Mouse (Mus musculus) lung, embryonic 14.5 days (tissue): ENCODE data around the gene Ulk1. TPM values are rescaled to one million over a fixed set of nuclear protein-coding genes. Genes with fewer than 3 reads are reported as not detected.
A peak's percentile ranks its signal among the peaks of the same experiment; 100 is the strongest.
"Not testable (repeated sequence)": the region's sequence is repeated elsewhere in the genome, so short reads cannot be mapped to it uniquely, and the experiment has no call there.

Experiments
- ATAC-seq: fragments of 200-750 bp; cut with Nextera tagmentation; 2 replicates; pipeline ENCODE4 v1.8.0; 2017; ENCODE audit warnings: mild to moderate bottlenecking, moderate TSS enrichment, moderate library complexity; ENCODE audit not compliant: insufficient read depth
- DNase-seq: peaks from one replicate; pipeline ENCODE4 v3.0.0-alpha.2; 2015
- H3K27ac ChIP-seq: fragments of 300-500 bp; sonication (generic); 2 replicates; pipeline ENCODE4 v1.5.1; 2014; ENCODE audit warnings: low read depth, mild to moderate bottlenecking, moderate library complexity
- H3K27me3 ChIP-seq: fragments of 300-500 bp; sonication (generic); 2 replicates; pipeline ENCODE4 v1.6.1; 2014; ENCODE audit warnings: low read length, control low read depth; ENCODE audit not compliant: insufficient read depth
- H3K36me3 ChIP-seq: fragments of 300-500 bp; sonication (generic); 2 replicates; pipeline ENCODE4 v1.6.1; 2014; ENCODE audit warnings: control low read depth; ENCODE audit not compliant: insufficient read depth
- H3K4me1 ChIP-seq: fragments of 300-500 bp; sonication (generic); 2 replicates; pipeline ENCODE4 v1.6.1; 2014; ENCODE audit warnings: antibody characterized with exemption, control low read depth; ENCODE audit not compliant: insufficient read depth
- H3K4me2 ChIP-seq: fragments of 300-500 bp; sonication (generic); 2 replicates; pipeline ENCODE4 v1.6.1; 2014; ENCODE audit warnings: mild to moderate bottlenecking
- H3K4me3 ChIP-seq: fragments of 300-500 bp; sonication (generic); 2 replicates; pipeline ENCODE4 v1.5.1; 2014; ENCODE audit warnings: low read depth, low read length
- H3K9ac ChIP-seq: fragments of 300-500 bp; sonication (generic); 2 replicates; pipeline ENCODE4 v1.6.1; 2014
- H3K9me3 ChIP-seq: fragments of 300-500 bp; sonication (generic); 2 replicates; pipeline ENCODE4 v1.6.1; 2016; ENCODE audit warnings: low read depth, low read length, control low read depth
- CTCF ChIP-seq: IDR thresholded peaks from 2 replicates; pipeline ENCODE4 v1.5.1; 2016; ENCODE audit warnings: antibody characterized with exemption, low read depth
- WGBS: fragments of 180-500 bp; shearing (Covaris S2); extraction: QIAGEN DNeasy Blood & Tissue Kit; methylation state at CpG from one replicate; pipeline ENCODE4 v1.1.7; 2014; 5-methylcytosine and 5-hydroxymethylcytosine counted together
- polyA plus RNA-seq: library from polyadenylated mRNA; unstranded; fragments of >200 nt; fragmentation: Nextera tagmentation; extraction: Ambion mirVana; gene quantifications from 2 replicates; pipeline ENCODE4 v1.2.1, GENCODE M21; 2014

Gene Ulk1
- polyA plus RNA-seq, 1 experiment from 2014 or later: 39.2 TPM

DNA sequence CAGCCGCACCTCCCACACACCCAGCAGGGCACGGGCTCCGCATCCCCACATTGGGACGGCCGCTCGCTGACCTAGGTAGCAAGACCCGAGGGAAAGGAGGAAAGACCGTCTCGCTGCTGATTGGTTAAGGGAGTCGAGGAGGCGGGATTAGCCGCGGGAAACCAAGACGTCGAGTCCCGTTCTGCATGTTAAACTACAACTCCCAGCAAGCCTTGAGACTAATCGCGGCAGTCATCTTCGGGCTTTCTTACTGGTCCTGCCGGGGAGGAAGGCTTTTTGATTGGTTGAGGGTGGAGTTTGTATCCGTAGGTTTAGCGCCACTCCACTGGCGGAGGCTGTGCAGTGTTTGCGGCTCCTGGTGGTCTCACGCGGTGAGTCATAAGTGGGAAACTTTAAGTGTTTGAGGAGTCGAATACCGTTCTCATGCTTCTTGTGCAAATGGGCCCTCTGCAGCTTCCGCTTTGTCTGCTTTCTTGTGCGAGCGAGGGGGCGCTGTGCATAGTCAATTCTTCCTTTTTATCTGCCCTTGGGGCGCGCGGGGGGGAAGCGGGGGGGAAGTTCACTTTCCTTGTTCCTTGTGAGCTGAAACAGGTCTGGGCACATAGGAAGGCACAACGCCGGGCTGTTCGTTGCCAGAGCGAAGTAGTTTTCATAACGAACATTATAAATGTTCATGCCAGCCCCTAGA, 29.9 kb upstream of the Ulk1 start, which contains the start of the genes Hscb and Chek2:
Hscb (minus strand) TSS at position 100 of the 688 bp plus-strand sequence.
Chek2 (plus strand) TSS at position 302 of the 688 bp plus-strand sequence.
- TF ChIP-seq CTCF: peak; percentile 62
- H3K27ac ChIP-seq: peak within 1 kb of the TSS; percentile 86

GRCm38 (mm10) chr5:110839038-110839677, 29.3 kb upstream of the Ulk1 start:
- WGBS: 4% methylated on average over 28 of the region's 28 CpGs

More for the DNA sequence above, 29.9 kb upstream of the Ulk1 start, which contains the start of the genes Hscb and Chek2:
- peak within 1 kb of the TSS; percentile 73 for H3K4me3 ChIP-seq
- peak within 1 kb of the TSS; percentile 83 for H3K4me2 ChIP-seq
- DNase-seq: peak; percentile 99
- H3K4me1 ChIP-seq: no peaks in the 10 kb centered on the region
- H3K9me3 ChIP-seq: no peaks in the 10 kb centered on the region
- peak within 1 kb of the TSS; percentile 75 for H3K9ac ChIP-seq
- H3K36me3 ChIP-seq: peaks cover 15% of the 10 kb centered on the region
- WGBS: under 1% methylated on average over 41 of the region's 41 CpGs
- peak; percentile 99 for ATAC-seq
- no peaks in the 10 kb centered on the region for H3K27me3 ChIP-seq

GRCm38 (mm10) chr5:110838016-110838415, 28.1 kb upstream of the Ulk1 start:
- not testable (repeated sequence) for H3K27me3 ChIP-seq, H3K9me3 ChIP-seq, H3K4me3 ChIP-seq, H3K27ac ChIP-seq, H3K4me1 ChIP-seq, H3K9ac ChIP-seq, H3K36me3 ChIP-seq, DNase-seq, ATAC-seq, H3K4me2 ChIP-seq
- 88% methylated on average over 5 of the region's 5 CpGs for WGBS

More at GRCm38 (mm10) chr5:110839038-110839677, 29.3 kb upstream of the Ulk1 start:
- TF ChIP-seq CTCF: no peak
- Histone ChIP-seq H3K36me3 (0 out of 2 replicates have a peak, but pooled peaks cover 11% of the 10 kb centered on the region), H3K4me1 (no peaks in the 10 kb centered on the region), H3K9me3 (no peaks in the 10 kb centered on the region), H3K27ac (peak overlapping the region; percentile 81), H3K9ac (peak overlapping the region; percentile 75), H3K4me2 (peak overlapping the region; percentile 83), H3K27me3 (no peaks in the 10 kb centered on the region), H3K4me3 (peak overlapping the region; percentile 73)
- DNase-seq: peak; percentile 2
- ATAC-seq: peak; percentile 67

GRCm38 (mm10) chr5:110835959-110836358, 26.1 kb upstream of the Ulk1 start:
- H3K4me2 ChIP-seq: no peak overlapping the region
- H3K36me3 ChIP-seq: peaks cover 5% of the 10 kb centered on the region; the same call in 1 of the 2 replicates
- ATAC-seq: no peak
- peak; percentile 69 for DNase-seq
- peak; percentile 69 for TF ChIP-seq CTCF
- WGBS: 18% methylated on average over 3 of the region's 3 CpGs
- H3K4me1 ChIP-seq: no peaks in the 10 kb centered on the region
- H3K9ac ChIP-seq: no peak overlapping the region
- H3K4me3 ChIP-seq: no peak overlapping the region
- H3K9me3 ChIP-seq: no peaks in the 10 kb centered on the region
- peak overlapping the region; percentile 27; the same call in 1 of the 2 replicates for H3K27ac ChIP-seq
- H3K27me3 ChIP-seq: no peaks in the 10 kb centered on the region

GRCm38 (mm10) chr5:110831036-110831720, 21.3 kb upstream of the Ulk1 start:
- Histone ChIP-seq H3K4me2 (no peak overlapping the region), H3K27me3 (no peaks in the 10 kb centered on the region), H3K36me3 (peaks cover 11% of the 10 kb centered on the region; the same call in 1 of the 2 replicates), H3K4me1 (no peaks in the 10 kb centered on the region), H3K9ac (no peak overlapping the region), H3K27ac (no peak overlapping the region), H3K4me3 (no peak overlapping the region), H3K9me3 (no peaks in the 10 kb centered on the region)
- DNase-seq (no peak), ATAC-seq (no peak)
- TF ChIP-seq CTCF: no peak
- whole genome bisulfite sequencing: 86% methylated on average over 5 of the region's 5 CpGs

- 84% methylated on average over 5 of the region's 5 CpGs for WGBS
- Histone ChIP-seq H3K36me3 (peaks cover 11% of the 10 kb centered on the region; the same call in 1 of the 2 replicates), H3K4me3 (no peak overlapping the region), H3K9ac (no peak overlapping the region), H3K4me1 (no peaks in the 10 kb centered on the region), H3K27me3 (no peaks in the 10 kb centered on the region), H3K27ac (no peak overlapping the region), H3K4me2 (no peak overlapping the region), H3K9me3 (no peaks in the 10 kb centered on the region)
- no peak for TF ChIP-seq CTCF
- ATAC-seq: no peak
- no peak for DNase-seq
Observed at GRCm38 (mm10) chr5:110827576-110827975, 17.7 kb upstream of the Ulk1 start.
